Mouse (Mus musculus) layer of hippocampus, adult 11-12 months (tissue): ENCODE results near the gene Rbms3.

Experiments
- DNase-seq: peaks from one replicate; pipeline ENCODE4 v3.0.0; 2022; ENCODE audit warnings: low spot score

Rbms3 gene

DNA sequence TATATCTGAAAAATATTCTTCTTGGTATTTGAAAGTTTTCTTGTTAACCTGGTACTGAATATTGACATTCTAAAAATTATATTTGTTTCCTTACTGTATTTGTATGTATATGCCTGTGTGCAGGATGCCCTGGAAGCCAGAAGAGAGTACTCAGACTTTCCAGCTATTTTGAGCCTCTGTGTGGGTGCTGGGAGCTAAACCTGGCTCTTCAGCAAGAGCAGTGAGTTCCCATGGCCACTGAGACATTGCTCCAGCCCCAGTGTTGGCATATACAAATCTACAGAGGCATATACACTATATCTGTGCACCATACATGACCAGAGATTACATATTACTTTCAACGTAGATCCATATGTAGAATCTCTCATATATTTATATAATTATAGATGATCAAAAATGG lies 581.1 kb downstream of the Rbms3 start:
- no peak for DNase-seq

GRCm38 (mm10) chr9:117041993-117042366 lies 587.7 kb downstream of the Rbms3 start:
- DNase-seq = no peak

- no peak for DNase-seq
These were observed 588.3 kb downstream of the Rbms3 start for GRCm38 (mm10) chr9:117041291-117041992.

DNA sequence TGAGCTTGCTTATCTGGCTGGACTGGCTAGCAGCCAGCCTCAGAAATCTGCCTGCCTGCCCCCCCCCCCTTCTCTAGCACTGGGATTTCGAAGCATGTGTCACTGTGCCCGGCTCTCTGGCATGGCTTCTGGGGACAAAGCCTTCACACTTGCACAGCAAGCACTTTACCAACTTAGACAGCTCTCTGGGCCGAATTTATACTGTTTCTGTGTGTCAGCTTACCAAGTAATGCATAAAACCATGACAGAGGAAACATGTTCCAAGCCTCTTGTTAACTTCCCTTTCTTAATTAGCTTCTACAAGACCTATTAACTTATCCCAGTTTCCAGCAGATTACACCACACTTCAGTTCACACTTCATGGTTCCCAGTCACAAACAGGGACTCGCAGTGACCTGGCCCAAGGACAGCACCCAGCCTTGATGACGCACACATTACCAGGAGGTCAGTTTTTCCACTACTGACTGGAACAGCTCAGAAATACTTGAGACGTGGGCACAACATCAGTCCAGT lies 589.7 kb downstream of the Rbms3 start:
- no peak for DNase-seq

- DNase-seq = no peak
These were observed 597.0 kb downstream of the Rbms3 start for GRCm38 (mm10) chr9:117032690-117033089.

DNA sequence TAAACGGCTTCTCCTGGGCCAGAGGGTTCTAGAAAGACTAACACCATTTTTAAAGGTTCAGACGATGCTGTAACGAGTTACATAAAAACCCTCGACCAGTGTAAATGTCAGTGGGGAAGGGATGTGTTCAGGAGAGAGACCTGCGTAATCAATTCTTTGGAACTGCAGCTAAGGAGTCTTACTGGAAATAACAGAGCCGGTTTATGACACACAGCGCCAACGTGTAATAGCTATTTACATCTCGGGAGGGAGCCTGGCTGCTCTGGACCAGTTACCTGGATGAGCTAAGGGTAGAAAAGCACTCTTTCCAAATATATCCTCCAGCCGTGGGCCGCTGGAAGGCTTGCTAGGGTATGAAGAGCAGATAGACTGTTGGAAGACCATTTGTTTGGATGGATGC lies 598.5 kb downstream of the Rbms3 start:
- DNase-seq = no peak

GRCm38 (mm10) chr9:117030837-117031236 lies 598.9 kb downstream of the Rbms3 start:
- DNase-seq = peak; percentile 6

DNA sequence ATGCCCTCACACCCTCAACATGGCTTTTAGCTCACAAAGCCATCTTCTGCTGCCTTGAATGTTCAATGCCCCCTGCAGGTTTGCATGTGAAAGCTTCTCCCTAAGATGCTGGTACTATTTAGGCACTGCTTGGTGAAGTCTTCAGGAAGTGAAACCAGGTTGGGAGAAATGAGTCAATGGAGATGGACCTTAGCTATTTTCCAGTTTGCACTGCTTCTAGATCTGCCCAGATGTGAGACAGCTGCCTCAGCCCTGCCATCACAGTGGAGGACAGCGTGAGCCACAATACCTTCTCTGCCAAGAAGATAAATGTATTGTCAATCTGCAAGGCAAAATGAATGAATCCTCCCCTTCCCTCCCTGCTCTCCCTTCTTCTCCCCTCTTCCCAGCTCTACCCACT lies 599.8 kb downstream of the Rbms3 start:
- no peak for DNase-seq

DNA sequence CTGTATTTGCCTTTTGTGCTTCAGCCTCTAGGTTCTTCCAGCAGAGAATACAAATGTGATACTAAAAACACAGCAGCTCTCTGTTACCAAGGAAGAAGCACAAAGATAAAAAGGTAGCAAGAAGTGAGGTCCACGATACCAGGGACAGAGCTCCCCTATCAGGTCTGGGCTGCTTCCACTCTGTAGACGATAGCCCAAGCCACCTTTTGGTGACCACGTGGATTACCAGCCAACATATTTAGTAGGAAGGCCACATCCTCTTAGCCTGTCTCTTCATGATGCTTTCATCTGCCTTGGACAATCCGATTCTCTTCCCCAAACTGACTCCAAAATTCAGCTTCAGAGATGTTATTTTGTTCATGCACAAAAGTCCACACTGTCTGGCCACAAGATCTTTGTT lies 601.1 kb downstream of the Rbms3 start:
- DNase-seq = no peak

DNA sequence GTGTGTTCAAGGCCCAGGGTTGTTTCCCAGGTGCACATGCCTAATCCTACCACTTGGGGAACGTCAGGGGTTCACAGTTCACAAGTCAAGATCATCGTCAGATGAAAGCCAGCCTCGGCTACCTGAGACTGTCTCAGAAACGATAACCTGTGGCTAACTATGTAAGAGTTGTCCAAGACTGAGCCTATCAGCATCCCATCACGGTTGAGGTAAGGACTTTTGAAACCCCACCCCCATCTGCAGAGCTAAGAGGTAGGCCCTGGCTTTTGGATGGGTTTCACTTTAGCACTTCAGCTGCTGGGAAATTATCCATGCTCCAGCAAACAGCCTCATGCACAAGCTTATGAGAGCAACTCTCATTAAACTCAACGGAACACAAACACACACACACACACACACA lies 607.6 kb downstream of the Rbms3 start:
- DNase-seq = no peak

GRCm38 (mm10) chr9:117021506-117021905 lies 608.2 kb downstream of the Rbms3 start:
- DNase-seq = no peak

DNA sequence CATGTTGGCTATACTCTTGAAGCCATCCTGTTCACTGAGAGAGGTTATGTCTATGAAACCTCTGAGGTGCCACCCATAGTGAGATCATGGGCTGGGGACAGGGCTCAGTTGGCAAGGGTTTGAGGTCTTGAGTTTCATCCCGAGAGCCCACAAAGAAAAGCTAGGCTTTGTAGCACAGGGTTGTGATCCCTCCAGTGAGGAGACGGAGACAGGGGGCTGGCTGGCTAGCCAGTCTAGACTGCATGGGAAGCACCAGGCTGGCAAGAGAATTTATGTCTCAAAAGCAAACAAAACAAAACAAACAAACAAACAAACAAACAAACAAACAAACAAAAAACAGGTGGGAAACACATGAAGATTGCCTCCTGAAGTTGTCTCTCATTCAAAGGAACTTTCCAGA lies 609.5 kb downstream of the Rbms3 start:
- DNase-seq = no peak

- DNase-seq = no peak
These were observed 611.0 kb downstream of the Rbms3 start for GRCm38 (mm10) chr9:117018741-117019163.

DNA sequence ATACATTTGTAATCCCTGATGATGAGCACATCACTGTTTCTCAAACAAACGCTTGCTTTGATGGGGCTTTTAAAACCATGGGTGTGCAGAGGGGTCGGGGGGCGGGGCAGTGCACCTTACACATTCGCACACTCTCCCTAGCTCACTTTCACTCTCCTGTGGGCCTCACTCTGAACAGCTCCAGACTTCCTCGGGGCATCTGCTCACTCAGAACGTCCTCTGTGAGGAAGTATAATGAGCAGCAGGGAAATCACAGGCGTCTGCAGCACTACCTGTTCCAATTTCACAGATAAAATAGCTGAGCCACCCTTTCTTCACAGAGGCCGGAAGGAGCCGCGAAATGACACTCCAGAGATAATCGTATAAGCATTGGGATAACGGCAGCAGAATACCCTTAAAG lies 611.4 kb downstream of the Rbms3 start:
- DNase-seq = no peak

DNA sequence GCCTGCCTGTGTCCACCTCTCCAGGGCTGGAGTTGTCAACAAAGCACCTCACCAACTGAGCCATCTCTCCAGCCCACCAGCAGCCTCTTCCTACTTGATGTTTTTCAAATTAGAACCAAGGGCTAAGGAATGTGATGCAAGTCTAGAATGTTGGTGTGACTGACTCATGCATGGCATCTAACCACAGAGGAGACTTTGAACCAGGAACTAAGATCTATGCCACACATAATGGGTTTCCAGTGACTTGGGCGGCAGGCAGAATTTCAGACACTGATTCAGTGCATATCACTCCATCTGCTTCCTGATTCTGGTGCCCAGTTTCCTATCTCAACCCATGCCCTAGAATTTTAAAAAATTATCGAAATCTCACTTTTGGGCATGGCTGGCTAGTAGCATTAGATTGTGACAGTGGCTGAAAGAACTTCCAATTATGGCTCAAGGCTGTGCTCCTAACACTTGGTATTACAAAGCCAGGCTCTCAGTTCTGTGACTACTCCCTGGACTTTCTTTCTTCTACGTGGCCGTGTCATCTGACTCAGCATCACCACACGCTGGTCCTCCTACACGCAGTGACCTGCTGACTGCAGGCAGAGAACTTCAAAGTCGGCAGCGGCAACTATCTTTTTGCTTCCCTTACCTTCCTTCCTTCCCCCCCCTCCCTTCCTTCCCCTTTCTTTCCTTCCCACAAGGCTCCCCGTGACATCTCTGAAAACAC lies 613.0 kb downstream of the Rbms3 start:
- DNase-seq = no peak

GRCm38 (mm10) chr9:117013386-117013785 lies 616.3 kb downstream of the Rbms3 start:
- no peak for DNase-seq

DNA sequence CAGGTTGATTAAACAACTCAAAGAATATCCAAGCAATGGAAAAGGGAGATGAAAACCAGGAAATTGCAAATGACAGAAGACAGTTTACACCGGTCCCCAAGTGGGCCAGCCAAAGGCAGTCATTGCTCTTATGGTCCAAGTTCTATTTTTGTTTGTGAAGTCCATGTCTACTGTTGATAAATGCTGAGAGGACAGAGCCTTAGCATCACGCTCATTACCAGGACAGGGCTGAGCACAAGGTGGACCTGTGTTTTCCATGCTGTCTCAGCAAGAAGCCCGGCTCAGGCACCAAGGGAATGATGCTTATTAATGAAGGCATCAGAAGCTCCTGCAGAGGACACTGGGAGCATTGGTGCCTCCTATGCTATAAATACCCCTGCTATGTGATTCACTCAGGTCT lies 618.9 kb downstream of the Rbms3 start:
- DNase-seq = no peak

- DNase-seq = no peak
These were observed 621.5 kb downstream of the Rbms3 start for GRCm38 (mm10) chr9:117008194-117008593.

DNA sequence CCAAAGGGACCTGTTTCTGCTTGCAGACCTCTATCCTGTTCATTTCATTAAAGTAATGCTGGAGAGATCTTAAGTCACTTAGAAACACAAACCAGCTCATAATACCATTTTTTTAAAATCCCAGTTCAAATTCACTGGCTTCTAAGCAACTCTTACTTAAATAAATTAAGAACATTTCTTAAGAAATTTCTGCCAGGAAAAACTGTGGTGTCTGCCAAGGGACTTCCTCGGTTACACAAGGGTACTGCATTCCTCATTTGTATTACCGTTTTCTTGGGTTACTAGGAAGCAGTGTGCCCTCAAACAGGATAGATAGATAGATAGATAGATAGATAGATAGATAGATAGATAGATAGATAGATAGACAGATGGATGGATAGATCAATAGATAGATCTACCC lies 627.6 kb downstream of the Rbms3 start:
- DNase-seq = no peak

- DNase-seq = no peak
These were observed 630.5 kb downstream of the Rbms3 start for GRCm38 (mm10) chr9:116999186-116999585.

GRCm38 (mm10) chr9:116990321-116990720 lies 639.4 kb downstream of the Rbms3 start:
- no peak for DNase-seq

DNA sequence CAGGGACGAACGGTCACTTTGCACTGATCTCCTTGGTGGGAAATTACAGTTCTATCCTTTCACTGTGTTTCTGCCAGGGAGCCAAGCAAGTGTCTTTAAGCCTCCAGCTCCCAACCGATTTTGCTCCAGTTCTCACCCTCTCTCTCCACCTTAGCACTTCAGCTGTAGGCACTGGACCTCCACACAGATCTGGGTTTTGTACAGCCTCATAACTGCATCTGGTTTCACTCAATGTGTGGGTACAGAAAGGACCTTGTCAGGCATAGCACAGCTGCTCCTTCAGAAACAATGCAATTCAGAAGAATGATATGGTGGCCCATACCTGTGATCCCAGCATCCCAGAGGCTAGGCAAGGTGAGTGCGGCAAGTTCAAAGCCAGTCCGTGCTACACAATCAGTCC lies 648.9 kb downstream of the Rbms3 start:
- no peak for DNase-seq

DNA sequence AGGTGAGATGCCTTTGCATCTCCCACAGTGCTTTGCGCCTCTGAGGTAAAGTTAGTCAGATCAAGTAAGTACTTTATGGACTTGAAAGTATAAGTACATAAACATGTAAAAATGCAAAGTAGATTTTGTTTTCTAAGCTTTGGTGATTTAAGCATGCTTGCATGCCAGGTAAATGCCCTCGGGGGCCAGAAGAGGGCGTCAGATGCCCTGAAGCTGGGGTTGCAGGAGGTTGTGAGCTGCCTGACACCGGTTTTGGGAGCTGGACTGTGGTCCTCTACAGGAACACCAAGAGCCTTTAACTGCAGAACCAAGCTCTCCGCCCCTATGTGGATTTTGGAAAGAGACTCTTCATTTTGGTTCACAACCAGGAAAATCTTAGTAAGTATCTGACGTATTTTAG lies 652.3 kb downstream of the Rbms3 start:
- DNase-seq = no peak
